Mouse (Mus musculus) heart, embryonic 13.5 days (tissue): ENCODE measurements at regions not wholly inside any gene's neighbourhood (a gene's known extent, or its start where the extent isn't known, plus 50 kb on each side); places are given as distances from the start of the nearest gene placed in this dataset.

Experiments
- ATAC-seq: fragments of 200-750 bp; cut with Nextera tagmentation; 2 replicates; pipeline ENCODE4 v1.8.0; 2017; ENCODE audit warnings: moderate TSS enrichment; ENCODE audit not compliant: insufficient number of reproducible peaks, low FRiP score, low TSS enrichment; ENCODE audit errors: extremely low read depth
- H3K27ac ChIP-seq: fragments of 300-500 bp; sonication (generic); replicated peaks from 2 replicates; pipeline ENCODE4 v1.5.1; 2015; ENCODE audit warnings: moderate library complexity, mild to moderate bottlenecking, inconsistent platforms
- H3K27me3 ChIP-seq: fragments of 300-500 bp; sonication (generic); replicated peaks from 2 replicates; pipeline ENCODE4 v1.6.1; 2015; ENCODE audit warnings: mild to moderate bottlenecking, inconsistent platforms
- H3K36me3 ChIP-seq: fragments of 300-500 bp; sonication (generic); 2 replicates; pipeline ENCODE4 v1.6.1; 2015; ENCODE audit warnings: mild to moderate bottlenecking, inconsistent platforms
- H3K4me1 ChIP-seq: fragments of 300-500 bp; sonication (generic); 2 replicates; pipeline ENCODE4 v1.6.1; 2015; ENCODE audit warnings: inconsistent platforms
- H3K4me2 ChIP-seq: fragments of 300-500 bp; sonication (generic); 2 replicates; pipeline ENCODE4 v1.6.1; 2015; ENCODE audit warnings: inconsistent platforms, mild to moderate bottlenecking, moderate library complexity
- H3K4me3 ChIP-seq: fragments of 300-500 bp; sonication (generic); 2 replicates; pipeline ENCODE4 v1.5.1; 2015; ENCODE audit warnings: moderate library complexity, mild to moderate bottlenecking, inconsistent platforms
- H3K9ac ChIP-seq: fragments of 300-500 bp; sonication (generic); 2 replicates; pipeline ENCODE4 v1.6.1; 2015; ENCODE audit warnings: inconsistent platforms, mild to moderate bottlenecking, moderate library complexity
- H3K9me3 ChIP-seq: fragments of 300-500 bp; sonication (generic); 2 replicates; pipeline ENCODE4 v1.6.1; 2016; ENCODE audit warnings: inconsistent platforms
- WGBS: fragments of 180-500 bp; shearing (Covaris S2); methylation state at CpG from one replicate; pipeline ENCODE4 v1.1.7; 2015; ENCODE audit warnings: mixed read lengths; 5-methylcytosine and 5-hydroxymethylcytosine counted together

GRCm38 (mm10) chr7:70799031-70799766 is 432.7 kb upstream of the Nr2f2 start:
- Histone ChIP-seq H3K27me3 (no peaks in the 10 kb centered on the region), H3K36me3 (no peaks in the 10 kb centered on the region), H3K4me3 (no peak overlapping the region), H3K4me2 (no peak overlapping the region), H3K9me3 (no peaks in the 10 kb centered on the region), H3K4me1 (peaks cover 12% of the 10 kb centered on the region; the same call in 1 of the 2 replicates), H3K27ac (no peak overlapping the region), H3K9ac (no peak overlapping the region)
- ATAC-seq = no peak
- 57% methylated on average over 6 of the region's 6 CpGs for WGBS

- H3K27me3 ChIP-seq = no peaks in the 10 kb centered on the region
- H3K9ac ChIP-seq = no peak overlapping the region
- H3K27ac ChIP-seq = no peak overlapping the region
- no peaks in the 10 kb centered on the region for H3K9me3 ChIP-seq
- WGBS = 34% methylated on average over 12 of the region's 12 CpGs
- no peaks in the 10 kb centered on the region for H3K36me3 ChIP-seq
- no peak overlapping the region for H3K4me3 ChIP-seq
- peaks cover 10% of the 10 kb centered on the region; the same call in 1 of the 2 replicates for H3K4me1 ChIP-seq
- no peak for ATAC-seq
- H3K4me2 ChIP-seq = no peak overlapping the region
These were observed 429.7 kb upstream of the Nr2f2 start for GRCm38 (mm10) chr7:70796038-70796760.

GRCm38 (mm10) chr7:70788902-70789796 is 422.6 kb upstream of the Nr2f2 start:
- WGBS = 18% methylated on average over 21 of the region's 21 CpGs
- ATAC-seq = no peak
- H3K27ac ChIP-seq = no peak overlapping the region
- peak overlapping the region; percentile 48 for H3K4me2 ChIP-seq
- H3K36me3 ChIP-seq = no peaks in the 10 kb centered on the region
- H3K27me3 ChIP-seq = peaks cover 22% of the 10 kb centered on the region
- 0 out of 2 replicates have a peak, but pooled peaks cover 7% of the 10 kb centered on the region for H3K4me1 ChIP-seq
- H3K9ac ChIP-seq = no peak overlapping the region
- H3K9me3 ChIP-seq = no peaks in the 10 kb centered on the region
- H3K4me3 ChIP-seq = no peak overlapping the region

- ATAC-seq = no peak
- Histone ChIP-seq H3K9me3 (no peaks in the 10 kb centered on the region), H3K27me3 (peaks cover 22% of the 10 kb centered on the region), H3K4me3 (no peak overlapping the region), H3K27ac (no peak overlapping the region), H3K4me1 (0 out of 2 replicates have a peak, but pooled peaks cover 7% of the 10 kb centered on the region), H3K4me2 (no peak overlapping the region), H3K36me3 (no peaks in the 10 kb centered on the region), H3K9ac (no peak overlapping the region)
- 20% methylated on average over 5 of the region's 5 CpGs for WGBS
These were observed 421.4 kb upstream of the Nr2f2 start for GRCm38 (mm10) chr7:70787966-70788365.

GRCm38 (mm10) chr7:70780742-70781332 is 414.3 kb upstream of the Nr2f2 start:
- Histone ChIP-seq H3K27me3 (no peaks in the 10 kb centered on the region), H3K27ac (0 out of 2 replicates have a peak overlapping the region, but pooled peaks have one; percentile 28), H3K36me3 (no peaks in the 10 kb centered on the region), H3K9ac (no peak overlapping the region), H3K4me1 (peaks cover 14% of the 10 kb centered on the region), H3K4me3 (no peak overlapping the region), H3K9me3 (no peaks in the 10 kb centered on the region), H3K4me2 (0 out of 2 replicates have a peak overlapping the region, but pooled peaks have one; percentile 4)
- no peak; the same call in 1 of the 2 replicates for ATAC-seq
- 6% methylated on average over 2 of the region's 2 CpGs for WGBS

- no peak overlapping the region for H3K4me3 ChIP-seq
- no peak overlapping the region for H3K27ac ChIP-seq
- no peak overlapping the region for H3K9ac ChIP-seq
- no peak for ATAC-seq
- no peaks in the 10 kb centered on the region for H3K9me3 ChIP-seq
- no peaks in the 10 kb centered on the region for H3K36me3 ChIP-seq
- 0 out of 2 replicates have a peak, but pooled peaks cover 3% of the 10 kb centered on the region for H3K27me3 ChIP-seq
- H3K4me1 ChIP-seq = peaks cover 14% of the 10 kb centered on the region
- H3K4me2 ChIP-seq = no peak overlapping the region
- WGBS = 36% methylated on average over 4 of the region's 4 CpGs
These were observed 411.2 kb upstream of the Nr2f2 start for GRCm38 (mm10) chr7:70777763-70778162.

- Histone ChIP-seq H3K36me3 (no peaks in the 10 kb centered on the region), H3K4me3 (no peak overlapping the region), H3K9me3 (no peaks in the 10 kb centered on the region), H3K27me3 (no peaks in the 10 kb centered on the region), H3K4me2 (no peak overlapping the region), H3K27ac (no peak overlapping the region), H3K4me1 (peaks cover 5% of the 10 kb centered on the region; the same call in 1 of the 2 replicates), H3K9ac (no peak overlapping the region)
- 35% methylated on average over 6 of the region's 6 CpGs for WGBS
- no peak for ATAC-seq
These were observed 403.1 kb upstream of the Nr2f2 start for GRCm38 (mm10) chr7:70769655-70770054.

GRCm38 (mm10) chr7:70767697-70768096 is 401.2 kb upstream of the Nr2f2 start:
- no peaks in the 10 kb centered on the region for H3K36me3 ChIP-seq
- 47% methylated on average over 5 of the region's 5 CpGs for WGBS
- H3K4me2 ChIP-seq = no peak overlapping the region
- H3K4me3 ChIP-seq = no peak overlapping the region
- H3K4me1 ChIP-seq = peaks cover 5% of the 10 kb centered on the region; the same call in 1 of the 2 replicates
- no peak for ATAC-seq
- no peak overlapping the region for H3K9ac ChIP-seq
- no peaks in the 10 kb centered on the region for H3K9me3 ChIP-seq
- H3K27me3 ChIP-seq = no peaks in the 10 kb centered on the region
- H3K27ac ChIP-seq = no peak overlapping the region

GRCm38 (mm10) chr7:70756676-70757075 is 390.1 kb upstream of the Nr2f2 start:
- no peak for ATAC-seq
- Histone ChIP-seq H3K27ac (no peak overlapping the region), H3K4me1 (no peaks in the 10 kb centered on the region), H3K9ac (no peak overlapping the region), H3K4me2 (no peak overlapping the region), H3K36me3 (no peaks in the 10 kb centered on the region), H3K4me3 (no peak overlapping the region), H3K27me3 (no peaks in the 10 kb centered on the region), H3K9me3 (0 out of 2 replicates have a peak, but pooled peaks cover 5% of the 10 kb centered on the region)
- 92% methylated on average over 3 of the region's 3 CpGs for WGBS

GRCm38 (mm10) chr7:70754826-70755225 is 388.3 kb upstream of the Nr2f2 start:
- no peak for ATAC-seq
- no peaks in the 10 kb centered on the region for H3K36me3 ChIP-seq
- no peaks in the 10 kb centered on the region for H3K27me3 ChIP-seq
- H3K9ac ChIP-seq = no peak overlapping the region
- no peak overlapping the region for H3K27ac ChIP-seq
- H3K4me3 ChIP-seq = no peak overlapping the region
- 82% methylated on average over 1 of the region's 1 CpGs for WGBS
- no peak overlapping the region for H3K4me2 ChIP-seq
- H3K9me3 ChIP-seq = 0 out of 2 replicates have a peak, but pooled peaks cover 5% of the 10 kb centered on the region
- H3K4me1 ChIP-seq = no peaks in the 10 kb centered on the region
